Mouse (Mus musculus) hindbrain, postnatal 0 days (tissue): Measurements from ENCODE around the gene Mark3. TPM values are rescaled to one million over a fixed set of nuclear protein-coding genes. Genes with fewer than 3 reads are reported as not detected.

ENCODE experiments used
- ATAC-seq: fragments of 200-750 bp; cut with Nextera tagmentation; 2 replicates; pipeline ENCODE4 v1.8.0; 2017; ENCODE audit warnings: mild to moderate bottlenecking, moderate TSS enrichment, moderate library complexity
- DNase-seq: peaks from one replicate; pipeline ENCODE4 v3.0.0-alpha.2; 2015; ENCODE audit warnings: low spot score
- H3K27ac ChIP-seq: fragments of 300-500 bp; sonication (generic); 2 replicates; pipeline ENCODE4 v1.5.1; 2014; ENCODE audit warnings: mild to moderate bottlenecking
- H3K27me3 ChIP-seq: fragments of 300-500 bp; sonication (generic); 2 replicates; pipeline ENCODE4 v1.6.1; 2014; ENCODE audit warnings: low read length, mixed read lengths; ENCODE audit not compliant: insufficient read depth
- H3K36me3 ChIP-seq: fragments of 300-500 bp; sonication (generic); 2 replicates; pipeline ENCODE4 v1.6.1; 2014; ENCODE audit warnings: low read length, mixed read lengths; ENCODE audit not compliant: insufficient read depth
- H3K4me1 ChIP-seq: fragments of 300-500 bp; sonication (generic); 2 replicates; pipeline ENCODE4 v1.6.1; 2014; ENCODE audit warnings: antibody characterized with exemption, low read length, mixed read lengths; ENCODE audit not compliant: insufficient read depth
- H3K4me2 ChIP-seq: fragments of 300-500 bp; sonication (generic); 2 replicates; pipeline ENCODE4 v1.6.1; 2014; ENCODE audit warnings: low read depth, mild to moderate bottlenecking, low read length, moderate library complexity, mixed read lengths
- H3K4me3 ChIP-seq: fragments of 300-500 bp; sonication (generic); 2 replicates; pipeline ENCODE4 v1.5.1; 2014; ENCODE audit warnings: low read length
- H3K9ac ChIP-seq: fragments of 300-500 bp; sonication (generic); replicated peaks from 2 replicates; pipeline ENCODE4 v1.6.1; 2014; ENCODE audit warnings: mild to moderate bottlenecking, low read length, moderate library complexity, mixed read lengths
- H3K9me3 ChIP-seq: fragments of 300-500 bp; sonication (generic); 2 replicates; pipeline ENCODE4 v1.6.1; 2016; ENCODE audit warnings: low read length, mixed read lengths
- CTCF ChIP-seq: IDR thresholded peaks from 2 replicates; pipeline ENCODE4 v1.5.1; 2016; ENCODE audit warnings: antibody characterized with exemption, control low read depth, low read depth
- WGBS: fragments of 180-500 bp; shearing (Covaris S2); extraction: QIAGEN DNeasy Blood & Tissue Kit; methylation state at CpG from one replicate; pipeline ENCODE4 v1.1.7; 2014; 5-methylcytosine and 5-hydroxymethylcytosine counted together
- polyA plus RNA-seq: library from polyadenylated mRNA; unstranded; fragments of >200 nt; fragmentation: Nextera tagmentation; extraction: Ambion mirVana; gene quantifications from 2 replicates; pipeline ENCODE4 v1.2.1, GENCODE M21; 2015
- total RNA-seq: library from RNA; depleted of rRNA; stranded (reverse); fragments of >200 nt; gene quantifications from 2 replicates; pipeline ENCODE4 v1.2.3, GENCODE M21; 2014

The Mark3 gene
- total and polyA plus RNA-seq, 2 experiments from 2014 or later, result 41.0 to 116 TPM

DNA sequence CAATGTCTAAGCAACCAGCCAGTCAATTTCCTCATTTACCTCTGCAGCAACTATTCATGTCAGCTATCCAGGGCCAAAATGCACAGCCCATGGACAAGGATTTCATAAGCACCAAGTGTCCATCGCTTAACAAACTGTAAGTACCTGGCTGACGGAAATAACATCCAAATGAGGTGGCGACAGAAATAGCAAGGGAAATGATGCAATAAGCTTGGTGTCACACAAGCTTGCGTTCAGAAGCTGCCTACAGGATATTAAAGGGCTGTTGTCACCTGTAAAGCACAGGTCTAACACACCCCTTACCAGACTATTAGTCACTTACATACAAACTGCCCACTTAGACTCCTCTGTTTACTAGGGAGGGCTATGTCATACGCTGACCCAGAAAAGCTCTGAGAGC, 38.6 kb upstream of the Mark3 start:
- Histone ChIP-seq H3K36me3 (peaks cover 16% of the 10 kb centered on the region; the same call in 1 of the 2 replicates), H3K27me3 (no peaks in the 10 kb centered on the region), H3K9ac (no peak overlapping the region), H3K27ac (no peak overlapping the region), H3K4me3 (no peak overlapping the region), H3K9me3 (no peaks in the 10 kb centered on the region), H3K4me1 (peaks cover 7% of the 10 kb centered on the region; the same call in 1 of the 2 replicates), H3K4me2 (no peak overlapping the region)
- TF ChIP-seq CTCF, result no peak
- WGBS, result 84% methylated on average over 5 of the region's 5 CpGs
- no peak for ATAC-seq
- DNase-seq, result no peak

DNA sequence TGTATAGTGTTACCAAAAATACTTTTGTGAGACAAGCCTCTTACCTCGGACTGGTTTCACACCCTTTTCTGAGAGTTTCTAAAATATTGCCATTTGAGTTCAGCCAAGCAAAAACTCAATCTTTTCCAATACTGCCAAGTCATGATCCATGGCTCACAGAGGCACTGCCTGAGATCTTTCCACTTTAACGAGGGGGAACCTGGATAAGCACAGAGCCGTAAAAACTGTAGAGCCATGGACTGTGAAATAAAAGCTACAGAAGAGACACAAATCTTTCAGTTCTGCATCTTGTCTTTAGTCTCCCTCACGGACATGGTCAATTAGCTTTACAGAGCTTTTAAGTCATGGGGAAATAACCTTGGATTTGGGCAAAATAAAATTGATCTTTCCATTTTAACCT, 37.6 kb upstream of the Mark3 start:
- no peak for TF ChIP-seq CTCF
- no peak for ATAC-seq
- peaks cover 20% of the 10 kb centered on the region for H3K36me3 ChIP-seq
- H3K9ac ChIP-seq, result peak overlapping the region; percentile 98
- no peaks in the 10 kb centered on the region for H3K27me3 ChIP-seq
- H3K9me3 ChIP-seq, result no peaks in the 10 kb centered on the region
- peak overlapping the region; percentile 87 for H3K4me2 ChIP-seq
- WGBS, result 34% methylated on average over 4 of the region's 4 CpGs
- H3K27ac ChIP-seq, result peak overlapping the region; percentile 96
- DNase-seq, result no peak
- H3K4me3 ChIP-seq, result peak overlapping the region; percentile 85
- peaks cover 7% of the 10 kb centered on the region; the same call in 1 of the 2 replicates for H3K4me1 ChIP-seq

DNA sequence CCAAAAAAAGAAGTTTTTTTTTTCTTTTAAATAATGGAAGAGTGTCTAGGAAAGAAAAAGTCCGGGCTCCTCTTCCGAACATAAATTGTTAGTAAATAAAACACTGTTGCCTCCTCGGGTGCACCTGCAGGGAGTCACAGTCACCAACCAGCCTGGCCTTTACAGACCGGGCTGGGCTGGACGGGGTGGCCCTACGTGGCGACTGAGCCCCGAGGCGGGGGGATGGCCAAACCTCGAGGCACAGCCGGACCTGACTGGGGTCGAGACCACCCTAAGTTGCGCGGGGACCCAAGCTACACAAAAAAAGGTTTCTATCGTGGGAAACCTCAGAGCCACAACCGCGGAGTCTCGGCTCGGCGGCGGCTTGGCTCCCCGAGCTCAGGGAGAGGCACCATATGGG, 37.0 kb upstream of the Mark3 start:
- DNase-seq (peak; percentile 28), ATAC-seq (peak; percentile 22)
- Histone ChIP-seq H3K36me3 (peaks cover 26% of the 10 kb centered on the region), H3K4me3 (peak overlapping the region; percentile 85), H3K9me3 (no peaks in the 10 kb centered on the region), H3K4me2 (peak overlapping the region; percentile 87), H3K27me3 (no peaks in the 10 kb centered on the region), H3K4me1 (peaks cover 7% of the 10 kb centered on the region; the same call in 1 of the 2 replicates), H3K9ac (peak overlapping the region; percentile 98), H3K27ac (peak overlapping the region; percentile 96)
- under 1% methylated on average over 22 of the region's 22 CpGs for WGBS
- no peak for TF ChIP-seq CTCF

DNA sequence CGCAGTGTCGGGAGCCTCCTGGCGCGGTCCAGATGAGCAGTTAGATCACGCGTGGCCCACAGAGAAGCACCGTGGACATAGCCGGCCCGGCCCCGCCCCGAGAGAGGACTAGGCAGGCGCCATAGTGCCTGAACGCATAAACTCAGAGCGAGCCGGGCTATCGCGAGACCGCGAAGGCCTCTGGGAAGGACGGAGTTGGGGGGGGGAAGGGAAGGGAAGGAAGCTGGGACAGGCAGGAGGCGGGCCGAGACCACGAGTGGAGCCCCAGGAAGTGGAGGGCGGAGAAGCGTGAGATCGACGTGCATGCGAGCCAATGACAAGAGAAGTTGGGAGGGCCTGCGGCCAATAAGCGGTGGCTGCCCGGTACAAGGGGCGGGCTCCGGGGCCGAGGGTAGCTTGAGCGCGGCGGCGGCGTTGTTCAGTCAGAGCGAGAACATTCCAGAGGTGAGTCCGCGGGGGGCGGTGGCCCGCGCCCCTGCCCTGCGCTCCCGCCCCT, 36.5 kb upstream of the Mark3 start, which contains the start of gene Eif5:
TSS of gene Eif5 (plus strand) at position 221 of the 496 bp plus-strand sequence.
- Histone ChIP-seq H3K27ac (peak within 1 kb of the TSS; percentile 99), H3K27me3 (no peaks in the 10 kb centered on the region), H3K36me3 (peaks cover 29% of the 10 kb centered on the region), H3K9me3 (no peaks in the 10 kb centered on the region), H3K4me1 (peaks cover 7% of the 10 kb centered on the region; the same call in 1 of the 2 replicates), H3K9ac (peak within 1 kb of the TSS; percentile 98), H3K4me2 (peak within 1 kb of the TSS; percentile 87), H3K4me3 (peak within 1 kb of the TSS; percentile 85)
- 0% methylated on average over 45 of the region's 47 CpGs for WGBS
- TF ChIP-seq CTCF, result peak; percentile 6; the same call in 1 of the 2 replicates
- peak; percentile 99 for DNase-seq
- peak; percentile 99 for ATAC-seq

DNA sequence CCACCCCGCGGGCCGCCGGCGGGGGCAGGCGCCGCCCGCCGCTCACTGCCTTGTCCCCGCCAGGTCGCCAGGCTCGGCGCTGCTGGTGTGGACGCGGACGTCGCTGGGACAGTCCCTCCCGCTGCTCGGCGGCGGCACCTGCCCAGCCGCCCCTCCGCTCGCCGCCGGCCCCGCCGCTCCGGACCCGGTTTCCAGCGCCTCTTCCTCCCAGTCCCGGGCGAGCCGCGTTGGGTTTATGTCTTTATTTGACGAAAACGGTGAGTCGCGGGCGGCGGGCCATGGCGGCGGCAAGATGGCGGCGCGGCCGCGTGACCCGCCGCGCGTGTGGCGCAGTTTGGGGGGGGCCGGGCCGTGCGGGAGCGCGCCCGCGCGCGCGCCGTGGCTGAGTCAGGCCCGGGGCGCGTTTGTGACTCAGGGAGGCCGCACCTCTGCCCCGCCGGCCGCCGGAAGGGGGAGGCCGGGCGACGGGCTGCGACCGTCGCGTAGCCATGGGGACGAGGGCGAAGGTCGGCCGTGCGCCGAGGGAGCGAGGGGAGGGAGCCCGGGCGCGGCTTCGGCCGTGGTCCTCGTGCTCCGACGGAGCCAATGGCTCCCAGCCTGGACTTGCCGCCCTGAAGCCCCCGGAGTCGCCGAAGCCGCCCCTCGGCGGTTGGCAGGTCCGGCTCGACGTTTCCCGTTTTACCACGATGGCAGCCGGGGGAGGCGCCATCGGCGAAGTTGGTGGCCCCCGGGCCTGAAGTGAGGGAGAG, 35.9 kb upstream of the Mark3 start:
- Histone ChIP-seq H3K36me3 (peaks cover 35% of the 10 kb centered on the region), H3K9ac (peak overlapping the region; percentile 98), H3K9me3 (no peaks in the 10 kb centered on the region), H3K4me1 (peaks cover 7% of the 10 kb centered on the region; the same call in 1 of the 2 replicates), H3K4me2 (peak overlapping the region; percentile 78), H3K27ac (peak overlapping the region; percentile 99), H3K27me3 (no peaks in the 10 kb centered on the region), H3K4me3 (peak overlapping the region; percentile 85)
- DNase-seq, result peak; percentile 92
- peak; percentile 48 for ATAC-seq
- no peak for TF ChIP-seq CTCF
- WGBS, result 0% methylated on average over 87 of the region's 111 CpGs

- Histone ChIP-seq H3K27me3 (no peaks in the 10 kb centered on the region), H3K36me3 (peaks cover 39% of the 10 kb centered on the region), H3K4me2 (peak overlapping the region; percentile 78), H3K27ac (peak overlapping the region; percentile 99), H3K4me1 (peaks cover 7% of the 10 kb centered on the region; the same call in 1 of the 2 replicates), H3K9ac (peak overlapping the region; percentile 98), H3K9me3 (no peaks in the 10 kb centered on the region), H3K4me3 (peak overlapping the region; percentile 85)
- no peak for ATAC-seq
- no peak for DNase-seq
- under 1% methylated on average over 18 of the region's 18 CpGs for WGBS
- TF ChIP-seq CTCF, result no peak
Observed at GRCm38 (mm10) chr12:111539041-111539345, 35.3 kb upstream of the Mark3 start.

DNA sequence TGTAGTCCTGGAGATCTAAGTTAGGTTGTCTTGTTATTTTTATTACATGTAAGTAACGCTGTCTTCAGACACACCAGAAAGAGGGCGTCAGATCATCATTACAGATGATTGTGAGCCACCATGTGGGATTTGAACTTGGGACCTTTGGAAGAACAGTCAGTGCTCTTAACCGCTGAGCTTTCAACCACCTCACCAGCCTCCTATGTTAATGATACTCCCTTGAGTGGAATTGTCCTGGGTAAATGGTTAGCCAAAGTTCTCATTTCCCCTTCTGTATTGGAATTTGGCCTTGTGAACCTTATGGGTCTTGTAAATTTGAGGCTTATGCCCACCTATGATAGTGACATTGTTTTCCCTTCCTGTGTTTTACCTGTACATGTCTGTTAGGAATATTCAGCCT, 27.3 kb upstream of the Mark3 start:
- 89% methylated on average over 3 of the region's 3 CpGs for WGBS

More for the DNA sequence above, 27.3 kb upstream of the Mark3 start:
- DNase-seq (no peak), ATAC-seq (no peak)
- Histone ChIP-seq H3K9ac (no peak overlapping the region), H3K36me3 (peaks cover 39% of the 10 kb centered on the region), H3K27ac (no peak overlapping the region), H3K4me3 (no peak overlapping the region), H3K4me1 (no peaks in the 10 kb centered on the region), H3K9me3 (no peaks in the 10 kb centered on the region), H3K4me2 (no peak overlapping the region), H3K27me3 (no peaks in the 10 kb centered on the region)
- TF ChIP-seq CTCF, result no peak
